Mouse (Mus musculus) retina, adult 2 months (tissue): ENCODE data around the gene Rbx1.

ENCODE experiments used
- DNase-seq: peaks from one replicate; pipeline ENCODE4 v3.0.0-alpha.2; 2012; ENCODE audit warnings: low read depth, low spot score

The Rbx1 gene

DNA sequence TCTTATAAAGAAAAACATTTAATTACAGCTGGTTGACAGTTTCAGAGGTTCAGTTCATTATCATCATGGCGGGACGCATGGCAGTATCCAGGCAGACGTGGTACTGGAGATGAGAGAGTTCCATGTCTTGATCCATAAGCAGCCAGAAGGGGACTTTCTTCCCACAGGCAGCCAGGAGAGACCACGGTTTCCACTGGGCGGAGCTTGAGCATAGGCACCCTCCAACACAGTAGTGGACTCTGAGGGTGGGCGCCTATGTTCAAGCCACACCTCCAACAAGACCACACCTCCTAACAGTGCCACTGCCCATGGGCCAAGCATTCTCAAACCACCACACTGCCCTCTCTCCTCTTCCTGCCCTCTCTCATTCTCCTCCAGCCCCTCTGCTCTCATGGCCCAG, 17.6 kb downstream of the Rbx1 start:
- no peak for DNase-seq

DNA sequence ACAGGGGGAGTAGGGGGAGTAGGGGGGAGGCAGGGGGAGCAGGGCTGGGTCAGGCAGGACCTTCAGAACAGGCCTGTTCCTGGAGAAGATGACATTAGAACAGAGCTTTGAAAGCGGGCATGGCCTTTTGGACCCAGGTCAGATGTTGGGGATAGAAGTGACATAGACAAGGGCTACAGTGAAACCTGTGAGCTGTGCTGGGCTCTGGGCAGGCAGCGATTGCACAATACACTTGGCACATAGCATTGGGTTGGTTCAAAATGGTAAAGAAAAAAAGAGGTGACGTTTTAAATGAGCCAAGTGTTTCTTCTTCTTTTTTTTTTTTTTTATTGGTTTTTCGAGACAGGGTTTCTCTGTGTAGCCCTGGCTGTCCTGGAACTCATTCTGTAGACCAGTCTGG, 19.4 kb downstream of the Rbx1 start:
- DNase-seq = no peak

DNA sequence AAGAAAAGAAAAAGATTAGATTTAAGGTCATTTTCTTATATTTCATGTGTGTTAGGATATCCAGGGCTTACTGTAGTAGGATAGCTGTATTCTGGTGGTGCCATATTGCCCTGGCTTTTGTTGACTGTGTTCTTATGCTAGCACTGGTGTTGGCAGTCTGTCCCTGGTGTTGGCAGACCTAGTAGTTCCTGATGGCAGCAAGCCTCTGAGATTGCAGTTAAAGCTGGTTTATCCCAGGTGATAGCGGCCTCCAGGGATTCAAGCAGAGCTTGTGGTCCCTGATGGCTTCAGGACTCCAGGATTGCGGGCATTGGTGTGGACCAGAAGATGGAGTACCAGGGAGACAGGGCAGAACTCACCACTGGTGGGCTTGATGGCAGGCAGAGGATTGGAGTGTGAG, 37.4 kb downstream of the Rbx1 start:
- DNase-seq = no peak

DNA sequence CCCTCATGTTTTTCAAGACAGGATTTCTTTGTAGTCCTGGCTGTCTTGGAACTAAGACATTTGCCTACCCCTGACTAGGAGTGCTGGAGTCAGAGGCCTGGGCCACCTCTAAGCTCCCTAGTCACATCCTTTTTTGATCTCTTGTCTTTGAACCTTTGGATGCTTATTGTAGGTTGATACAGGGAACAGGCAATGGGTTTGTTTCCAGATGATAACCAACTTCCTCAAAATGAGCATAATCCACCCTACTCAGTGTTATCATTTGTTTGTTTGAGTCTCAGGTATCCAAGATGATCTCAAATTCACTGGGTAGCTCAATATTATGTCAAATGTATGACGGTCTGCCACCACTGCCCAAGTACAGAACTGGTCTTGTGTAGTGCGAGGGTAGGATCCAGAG, 37.9 kb downstream of the Rbx1 start:
- no peak for DNase-seq

DNA sequence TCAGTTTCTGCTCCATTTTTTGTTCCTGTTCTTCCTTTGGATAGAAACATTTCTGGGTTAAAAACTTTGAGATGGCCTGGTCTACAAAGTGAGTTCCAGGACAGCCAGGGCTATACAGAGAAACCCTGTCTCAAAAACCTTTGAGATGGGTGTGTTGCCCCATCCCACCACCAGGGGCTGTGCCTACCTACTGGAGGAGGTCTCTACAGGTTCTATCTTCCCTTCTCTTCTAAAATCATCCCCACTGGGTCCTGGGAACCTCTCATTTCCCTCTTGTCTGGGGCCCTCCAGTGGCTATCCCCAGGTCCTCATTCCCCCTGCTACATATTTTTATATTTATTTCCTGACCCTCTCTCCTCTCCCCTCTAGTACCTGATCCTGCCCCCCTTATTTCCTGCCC, 41.1 kb downstream of the Rbx1 start:
- DNase-seq = no peak

DNA sequence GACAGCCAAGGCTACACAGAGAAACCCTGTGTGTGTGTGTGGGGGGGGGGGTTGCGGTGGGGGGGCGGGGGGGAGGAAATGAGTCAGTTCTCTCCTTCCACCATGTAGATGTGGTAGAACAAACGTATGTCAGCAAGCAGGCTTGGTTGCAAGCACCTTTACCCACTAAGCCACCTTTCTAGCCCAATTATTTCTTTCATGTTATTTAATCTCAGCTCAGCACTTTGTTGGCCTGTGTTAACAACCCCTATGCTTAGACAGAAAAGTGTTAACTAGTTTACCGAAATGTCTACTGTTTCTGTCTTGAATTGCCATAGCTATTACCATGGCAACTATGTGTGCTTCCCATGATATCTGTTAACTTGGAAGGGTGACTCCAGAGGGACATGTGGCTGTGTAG, 44.5 kb downstream of the Rbx1 start:
- DNase-seq = no peak

DNA sequence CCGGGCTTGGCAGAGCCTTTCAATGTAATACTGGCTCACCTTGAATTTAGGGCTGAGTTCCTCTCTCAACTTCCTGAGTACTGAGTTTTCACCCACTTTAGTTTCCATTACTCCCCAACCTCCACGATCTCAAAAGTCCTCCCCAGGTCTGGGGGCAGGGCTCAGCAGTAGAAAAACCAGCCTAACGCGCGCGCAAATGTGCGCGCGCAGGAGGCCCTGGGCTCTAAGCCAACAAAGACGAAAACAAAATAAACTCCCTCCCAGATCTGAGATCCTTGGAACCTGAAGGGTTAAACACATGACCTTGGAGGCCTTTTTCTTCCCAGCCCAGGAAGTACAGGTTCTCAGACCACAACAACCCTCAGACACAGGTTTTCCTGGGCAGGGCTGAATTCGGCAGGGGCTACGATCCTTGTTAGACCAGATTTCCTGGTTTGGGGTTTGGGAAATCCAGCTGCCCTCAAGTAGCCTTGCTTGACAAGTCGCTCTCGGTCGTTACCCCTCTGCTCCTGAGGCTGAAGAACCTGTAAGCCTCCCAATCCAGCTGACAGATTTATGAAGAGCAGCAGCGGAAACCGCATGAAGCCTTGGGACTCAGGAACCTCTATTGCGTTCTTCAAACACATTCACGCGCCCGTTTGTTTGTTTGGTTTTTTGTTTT, 45.6 kb downstream of the Rbx1 start:
- DNase-seq = no peak

DNA sequence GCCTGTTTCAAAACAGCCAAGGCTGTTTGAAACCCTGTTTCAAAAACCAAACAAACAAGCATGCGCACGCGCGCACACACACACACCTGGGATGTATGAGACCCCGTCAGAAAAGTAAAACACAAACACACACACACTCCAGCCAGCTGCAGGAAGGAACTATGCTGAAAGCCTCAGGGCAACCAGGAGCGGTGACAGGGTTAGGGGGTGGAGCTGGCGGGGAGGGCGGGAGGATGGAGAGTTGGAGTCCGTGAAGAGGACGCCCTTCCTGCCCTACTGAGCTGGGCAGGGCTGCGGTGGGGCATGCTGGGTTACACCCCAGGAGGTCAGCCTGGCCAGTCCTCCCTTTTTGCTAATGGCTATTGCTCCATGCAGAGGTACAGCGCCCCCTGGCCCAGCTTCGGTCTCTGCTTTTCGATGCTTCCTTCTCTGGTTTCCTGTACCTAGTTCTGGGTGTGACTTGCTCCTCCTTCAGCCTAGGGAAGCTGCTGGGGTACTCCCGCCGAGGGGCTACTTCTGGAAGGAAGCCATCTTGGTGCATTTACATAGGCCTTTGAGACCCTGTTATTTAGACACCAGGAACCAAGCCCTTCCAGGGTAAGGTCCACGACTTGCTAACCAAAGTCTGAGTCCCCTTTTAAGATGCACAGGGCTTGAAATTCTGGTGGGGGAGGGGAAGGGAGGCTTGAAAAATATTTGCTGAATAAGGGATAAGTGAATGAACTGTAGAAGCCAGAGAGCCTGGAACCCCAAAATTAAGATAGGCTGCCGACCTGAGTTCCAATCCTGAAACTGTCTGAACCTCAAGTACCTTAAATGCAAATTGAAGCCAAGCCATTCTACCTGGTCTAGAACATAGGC, 48.2 kb downstream of the Rbx1 start:
- peak; percentile 16 for DNase-seq

DNA sequence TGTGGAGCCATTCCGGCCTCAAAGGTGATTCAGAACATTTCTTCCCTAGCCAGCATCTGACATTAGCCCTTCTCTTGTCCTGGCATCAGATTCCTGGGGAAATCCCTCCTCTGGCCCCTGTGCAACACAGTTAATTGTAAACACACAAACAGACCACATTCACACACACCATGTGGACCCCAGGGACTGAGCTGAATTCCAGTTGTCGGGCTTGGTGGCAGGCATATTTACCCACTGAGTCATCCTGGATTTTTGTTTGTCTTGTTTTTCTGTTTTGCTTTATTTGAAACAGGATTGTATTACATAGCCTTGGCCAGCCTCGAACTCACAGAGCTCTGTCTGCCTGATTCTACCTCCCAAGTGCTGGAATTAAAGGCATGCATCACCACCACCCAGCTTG, 49.1 kb downstream of the Rbx1 start:
- no peak for DNase-seq

DNA sequence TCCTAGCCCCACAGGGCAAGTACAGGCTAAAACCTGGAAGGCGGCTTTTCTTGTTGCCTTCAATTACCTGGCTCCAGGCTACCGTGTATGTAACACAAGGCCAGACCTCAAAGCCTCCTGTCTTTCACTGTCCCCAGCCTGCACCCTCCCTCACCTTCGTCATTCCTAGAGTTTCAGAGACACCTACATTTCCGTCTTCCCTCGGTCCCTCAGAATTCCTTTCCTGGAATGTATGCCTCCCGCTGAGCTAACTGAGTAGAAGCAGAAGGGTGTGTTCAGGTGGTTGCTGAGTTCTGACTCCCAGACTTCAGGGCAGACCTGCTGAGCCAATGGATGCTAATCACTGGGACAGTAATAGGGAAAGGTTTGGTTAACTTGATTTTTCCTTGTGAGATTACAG, 51.9 kb downstream of the Rbx1 start:
- DNase-seq = no peak

DNA sequence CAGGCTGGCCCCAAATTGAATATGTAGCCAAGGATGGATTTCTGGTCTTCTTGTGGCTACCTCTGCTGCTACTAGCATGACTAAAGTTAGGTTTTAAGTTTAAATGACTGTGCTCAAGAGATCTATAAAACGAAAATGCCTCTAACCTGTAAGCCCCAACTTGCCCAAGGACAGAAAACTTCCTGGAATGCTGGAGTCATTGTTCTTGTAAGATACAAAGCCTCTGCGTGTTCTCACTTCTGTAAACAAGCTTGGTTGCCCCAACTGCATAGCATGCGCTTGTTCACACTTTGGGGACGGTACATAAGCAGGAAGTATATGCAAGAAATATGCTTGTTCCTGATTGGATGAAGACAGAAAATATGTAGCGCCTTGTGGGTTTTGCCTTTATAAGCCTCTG, 52.7 kb downstream of the Rbx1 start:
- DNase-seq = no peak

DNA sequence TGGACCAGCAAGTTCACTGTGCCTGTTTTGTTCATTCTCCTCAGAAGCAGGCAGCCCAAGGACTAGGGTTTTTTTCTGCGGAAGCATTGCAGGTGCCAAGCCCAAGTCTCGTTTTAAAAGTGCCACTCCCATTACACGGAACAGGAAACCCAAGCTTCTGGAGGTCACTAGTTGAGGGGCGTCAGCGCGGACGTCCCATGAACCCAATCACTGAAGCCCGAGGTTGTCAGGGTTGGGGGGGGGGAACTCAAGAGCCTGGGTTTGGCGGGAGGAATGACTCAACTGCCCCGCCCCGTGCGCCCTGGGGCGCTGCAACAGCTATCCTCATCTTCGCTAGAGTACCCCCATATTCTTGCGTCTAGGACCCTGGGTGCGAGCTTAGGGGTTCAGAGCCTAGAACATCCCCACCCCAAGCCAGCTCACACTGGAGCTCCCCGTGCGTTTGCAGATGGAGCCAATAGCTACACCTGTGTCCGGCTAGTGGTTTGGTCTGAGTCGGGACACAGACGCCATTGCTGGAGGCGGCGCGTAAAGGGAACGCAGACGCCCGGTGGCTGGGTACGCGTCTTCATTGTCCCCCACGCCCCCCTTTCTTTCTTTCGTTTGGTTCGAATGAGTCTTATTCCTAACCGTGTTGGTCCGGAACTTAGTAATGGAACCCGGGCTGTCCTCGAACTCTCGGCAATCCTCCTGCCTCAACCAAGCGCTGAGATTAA, 56.1 kb downstream of the Rbx1 start:
- DNase-seq = peak; percentile 4

DNA sequence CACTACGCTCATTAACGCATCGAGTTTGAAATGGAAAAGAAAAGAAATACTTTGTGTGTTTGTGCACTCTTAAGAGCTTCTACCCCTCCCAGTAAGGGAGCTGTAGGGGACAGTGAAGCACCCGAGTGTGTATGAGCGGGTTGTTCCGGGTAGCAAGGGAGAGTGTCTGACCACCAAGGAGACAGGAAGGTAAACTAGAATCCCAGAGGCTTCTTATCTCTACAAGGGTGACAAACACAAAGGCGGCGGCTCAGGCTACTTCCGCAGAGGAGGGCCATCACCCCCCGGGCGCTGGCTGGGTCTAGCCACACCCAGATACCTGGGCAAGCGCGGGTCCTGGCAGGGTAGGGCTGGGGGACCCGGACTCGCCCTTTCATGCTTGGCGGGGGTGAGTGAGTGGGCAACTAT, 56.7 kb downstream of the Rbx1 start:
- peak; percentile 26 for DNase-seq

DNA sequence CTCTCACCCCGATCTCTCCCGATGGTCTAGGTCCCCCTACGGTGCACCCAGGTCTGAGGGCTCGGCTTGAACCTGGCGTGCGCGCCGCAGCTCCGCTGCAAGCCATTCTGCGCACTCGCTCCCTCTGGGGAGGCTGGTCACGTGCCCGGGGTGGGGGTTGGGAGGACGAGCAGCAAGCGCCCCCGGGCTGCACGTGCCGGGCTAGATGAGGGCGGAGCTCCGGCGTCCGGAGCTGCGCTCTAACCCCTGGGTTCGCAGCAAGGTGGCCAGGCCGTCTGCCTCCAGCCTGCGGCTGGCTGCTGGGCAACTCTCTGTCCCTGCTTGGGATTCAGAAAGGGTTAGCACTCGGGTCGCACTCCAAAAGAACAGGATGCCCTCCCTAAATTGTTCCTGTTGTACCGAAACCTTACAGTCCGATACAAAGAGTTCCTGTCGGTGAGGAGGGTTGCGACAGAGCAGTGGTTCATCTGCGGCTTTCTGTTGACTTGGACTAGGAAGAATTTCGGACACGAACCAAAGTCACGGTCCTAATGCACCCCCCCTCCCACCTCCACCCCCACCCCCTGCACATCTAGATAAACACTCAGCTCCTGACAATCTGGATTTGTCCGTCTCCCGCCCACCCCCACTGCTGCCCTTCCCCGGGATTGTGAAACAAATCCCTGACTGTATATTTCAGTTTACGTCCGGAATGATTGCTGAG, 57.2 kb downstream of the Rbx1 start:
- peak; percentile 75 for DNase-seq

DNA sequence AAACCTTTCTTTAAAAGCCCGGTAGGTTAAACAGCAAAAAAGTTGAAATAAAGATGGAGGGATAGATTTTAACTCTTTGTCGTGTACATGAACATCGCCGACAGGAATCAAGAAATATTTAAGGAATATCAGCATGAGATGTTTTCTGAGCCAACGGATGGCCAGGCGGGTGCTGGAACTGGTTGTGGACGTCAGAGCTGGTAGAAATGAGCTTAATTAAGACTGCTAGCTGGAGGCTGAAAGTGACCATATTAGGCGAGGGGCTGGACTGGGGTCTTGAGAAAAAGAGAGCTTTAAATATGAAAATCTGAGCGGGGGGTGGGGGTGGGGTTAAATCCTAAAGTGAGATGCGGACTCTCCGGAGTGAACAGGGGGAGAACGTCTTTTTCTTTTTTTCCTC, 57.8 kb downstream of the Rbx1 start:
- DNase-seq = no peak
